ENCODE assay signal across 10 mouse cellular contexts in the genomic region with DNA sequence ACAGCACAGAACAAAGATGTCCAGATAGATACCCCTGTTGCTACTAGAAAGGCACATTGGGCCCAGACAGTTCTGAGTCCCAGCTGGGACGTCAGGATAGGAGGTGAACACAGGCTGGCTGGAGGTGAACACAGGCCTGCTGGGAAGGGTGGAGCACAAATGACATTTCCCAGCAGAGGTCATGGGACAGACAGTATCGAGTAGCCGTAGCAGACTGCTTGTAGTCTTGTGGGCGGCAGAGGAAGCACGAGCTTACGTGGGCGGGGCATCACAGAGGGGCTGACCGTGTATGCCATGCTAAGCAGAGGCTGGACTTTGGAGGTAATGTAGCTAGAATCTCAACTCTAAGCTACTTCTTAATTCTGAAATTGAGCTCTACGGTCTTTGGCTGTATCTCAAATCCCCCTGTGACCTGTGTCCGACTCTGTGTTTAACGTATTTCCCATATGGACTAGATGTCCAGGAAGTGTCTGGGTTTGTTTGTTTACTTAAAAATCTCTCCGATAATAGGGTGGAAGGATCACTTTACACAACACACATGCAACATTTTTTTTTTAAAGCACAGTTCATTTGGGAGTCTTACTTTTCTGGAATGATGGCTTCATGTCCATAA.
DNase-seq lines count a peak whose midpoint lies in the region; ATAC-seq lines count a peak whose summit lies in the region.
"Had no signal": no experiment of that assay in that cellular context is flagged by ENCODE, and none has a peak within 500 bp of the region (broad histone marks: within the 10 kb centered on the region; RNA-seq: fewer than 3 reads in every experiment).

No protein-coding gene starts in this region.

- peak; percentile 40 for DNase-seq in kidney, adult 9 months
- DNase-seq in kidney, adult 18-20 months: no peak
- DNase-seq in heart, postnatal 4 days: peak; percentile 63
- peak; percentile 72 for DNase-seq in lung, postnatal 36 days
- DNase-seq in left cerebral cortex, postnatal 10 days (ENCODE audit: extremely low spot score in 1 of 2, low spot score in 2 of 2): no peak
- DNase-seq in thymus, postnatal 0 days (ENCODE audit: low spot score): no peak
- DNase-seq: cerebellum, postnatal 10 days; thymus, postnatal 36 days had no signal

- intact Hi-C loops in left cerebral cortex, postnatal 10 days (cut with DNase I): no loop called here

- peak; percentile 74 for ATAC-seq in common myeloid progenitor, adult 5-6 weeks (replicated peaks; ENCODE audit: low read depth, poor library complexity, severe bottlenecking)
- ATAC-seq in monocyte, adult 5-6 weeks (replicated peaks; ENCODE audit: insufficient number of reproducible peaks, low FRiP score, low TSS enrichment, poor library complexity, severe bottlenecking): no peak

Comparison
In these comparisons a context has a peak if more than half of its experiments do, and no peak if none do; other contexts are left out.
1. DNase-seq: peak in kidney, adult 9 months (single experiment), heart, postnatal 4 days (single experiment) and lung, postnatal 36 days (single experiment); none in kidney, adult 18-20 months (single experiment), left cerebral cortex, postnatal 10 days (0 of 2) and thymus, postnatal 0 days (single experiment).